Mouse (Mus musculus): Measurements from ENCODE around the gene Fap. TPM values are rescaled to one million over a fixed set of nuclear protein-coding genes. Genes with fewer than 3 reads are reported as not detected.

The Fap gene
- polyA plus RNA-seq, 1 experiment, result not detected

GRCm38 (mm10) chr2:62483550-62483949, 90.3 kb downstream of the Fap start, which contains the start of gene Gcg:
Gene Gcg, minus strand, starts transcription at chr2:62483650.
- H3K4me3 ChIP-seq (replicated peaks), result no peak within 1 kb of the TSS
- TF ChIP-seq GATA1 (IDR thresholded peaks at IDR 0.05; ENCODE audit: low read length) (no peak), TAL1 (IDR thresholded peaks at IDR 0.05; ENCODE audit: low read length) (no peak)
- no peaks in the 10 kb centered on the region for H3K9me3 ChIP-seq (ENCODE audit: control insufficient read depth, low read length)
- H3K36me3 ChIP-seq (ENCODE audit: control insufficient read depth), result no peaks in the 10 kb centered on the region
- no peaks in the 10 kb centered on the region for H3K4me1 ChIP-seq (ENCODE audit: control insufficient read depth)
- H3K27me3 ChIP-seq (ENCODE audit: control insufficient read depth), result no peaks in the 10 kb centered on the region

GRCm38 (mm10) chr2:62480285-62481198, 93.3 kb downstream of the Fap start:
- Histone ChIP-seq H3K27me3 (ENCODE audit: control insufficient read depth) (no peaks in the 10 kb centered on the region), H3K4me3 (replicated peaks) (no peak overlapping the region), H3K4me1 (ENCODE audit: control insufficient read depth) (no peaks in the 10 kb centered on the region), H3K9me3 (ENCODE audit: control insufficient read depth, low read length) (no peaks in the 10 kb centered on the region), H3K36me3 (ENCODE audit: control insufficient read depth) (no peaks in the 10 kb centered on the region)
- no peak for TF ChIP-seq GATA1 (IDR thresholded peaks at IDR 0.05; ENCODE audit: low read length)
- TF ChIP-seq TAL1 (IDR thresholded peaks at IDR 0.05; ENCODE audit: low read length), result no peak

GRCm38 (mm10) chr2:62469551-62469950, 104.3 kb downstream of the Fap start:
- Histone ChIP-seq H3K36me3 (ENCODE audit: control insufficient read depth) (no peaks in the 10 kb centered on the region), H3K4me3 (replicated peaks) (no peak overlapping the region), H3K9me3 (ENCODE audit: control insufficient read depth, low read length) (no peaks in the 10 kb centered on the region), H3K27me3 (ENCODE audit: control insufficient read depth) (no peaks in the 10 kb centered on the region), H3K4me1 (ENCODE audit: control insufficient read depth) (no peaks in the 10 kb centered on the region)
- TF ChIP-seq TAL1 (IDR thresholded peaks at IDR 0.05; ENCODE audit: low read length) (no peak), GATA1 (IDR thresholded peaks at IDR 0.05; ENCODE audit: low read length) (no peak)

- H3K4me3 ChIP-seq (replicated peaks), result no peak overlapping the region
- no peaks in the 10 kb centered on the region for H3K27me3 ChIP-seq (ENCODE audit: control insufficient read depth)
- TF ChIP-seq TAL1 (IDR thresholded peaks at IDR 0.05; ENCODE audit: low read length), result no peak
- no peak for TF ChIP-seq GATA1 (IDR thresholded peaks at IDR 0.05; ENCODE audit: low read length)
- H3K4me1 ChIP-seq (ENCODE audit: control insufficient read depth), result no peaks in the 10 kb centered on the region
- no peaks in the 10 kb centered on the region for H3K9me3 ChIP-seq (ENCODE audit: control insufficient read depth, low read length)
- no peaks in the 10 kb centered on the region for H3K36me3 ChIP-seq (ENCODE audit: control insufficient read depth)
These were observed 110.6 kb downstream of the Fap start for GRCm38 (mm10) chr2:62463287-62463686.

GRCm38 (mm10) chr2:62462174-62462573, 111.7 kb downstream of the Fap start:
- no peaks in the 10 kb centered on the region for H3K27me3 ChIP-seq (ENCODE audit: control insufficient read depth)
- H3K9me3 ChIP-seq (ENCODE audit: control insufficient read depth, low read length), result no peaks in the 10 kb centered on the region
- no peak overlapping the region for H3K4me3 ChIP-seq (replicated peaks)
- no peaks in the 10 kb centered on the region for H3K4me1 ChIP-seq (ENCODE audit: control insufficient read depth)
- no peak for TF ChIP-seq GATA1 (IDR thresholded peaks at IDR 0.05; ENCODE audit: low read length)
- no peak for TF ChIP-seq TAL1 (IDR thresholded peaks at IDR 0.05; ENCODE audit: low read length)
- no peaks in the 10 kb centered on the region for H3K36me3 ChIP-seq (ENCODE audit: control insufficient read depth)

- H3K9me3 ChIP-seq (ENCODE audit: control insufficient read depth, low read length), result no peaks in the 10 kb centered on the region
- TF ChIP-seq GATA1 (IDR thresholded peaks at IDR 0.05; ENCODE audit: low read length) (no peak), TAL1 (IDR thresholded peaks at IDR 0.05; ENCODE audit: low read length) (no peak)
- no peaks in the 10 kb centered on the region for H3K27me3 ChIP-seq (ENCODE audit: control insufficient read depth)
- H3K4me3 ChIP-seq (replicated peaks), result no peak overlapping the region
- H3K36me3 ChIP-seq (ENCODE audit: control insufficient read depth), result no peaks in the 10 kb centered on the region
- H3K4me1 ChIP-seq (ENCODE audit: control insufficient read depth), result no peaks in the 10 kb centered on the region
These were observed 112.9 kb downstream of the Fap start for GRCm38 (mm10) chr2:62460815-62461450.

- Histone ChIP-seq H3K36me3 (ENCODE audit: control insufficient read depth) (no peaks in the 10 kb centered on the region), H3K4me1 (ENCODE audit: control insufficient read depth) (no peaks in the 10 kb centered on the region), H3K4me3 (replicated peaks) (no peak overlapping the region), H3K9me3 (ENCODE audit: control insufficient read depth, low read length) (no peaks in the 10 kb centered on the region), H3K27me3 (ENCODE audit: control insufficient read depth) (no peaks in the 10 kb centered on the region)
- no peak for TF ChIP-seq TAL1 (IDR thresholded peaks at IDR 0.05; ENCODE audit: low read length)
- no peak for TF ChIP-seq GATA1 (IDR thresholded peaks at IDR 0.05; ENCODE audit: low read length)
These were observed 113.6 kb downstream of the Fap start for GRCm38 (mm10) chr2:62460231-62460710.

GRCm38 (mm10) chr2:62459241-62460174, 114.4 kb downstream of the Fap start:
- Histone ChIP-seq H3K4me1 (ENCODE audit: control insufficient read depth) (no peaks in the 10 kb centered on the region), H3K4me3 (replicated peaks) (no peak overlapping the region), H3K9me3 (ENCODE audit: control insufficient read depth, low read length) (no peaks in the 10 kb centered on the region), H3K27me3 (ENCODE audit: control insufficient read depth) (no peaks in the 10 kb centered on the region), H3K36me3 (ENCODE audit: control insufficient read depth) (no peaks in the 10 kb centered on the region)
- TF ChIP-seq TAL1 (IDR thresholded peaks at IDR 0.05; ENCODE audit: low read length), result no peak
- no peak for TF ChIP-seq GATA1 (IDR thresholded peaks at IDR 0.05; ENCODE audit: low read length)

Measured in erythroblast, embryonic 14.5 days (primary cell).